Mouse (Mus musculus) intestine, postnatal 0 days (tissue): Measurements from ENCODE around the gene Fpgs. TPM values are rescaled to one million over a fixed set of nuclear protein-coding genes. Genes with fewer than 3 reads are reported as not detected.

ENCODE experiments used
- ATAC-seq: fragments of 200-750 bp; cut with Nextera tagmentation; 2 replicates; pipeline ENCODE4 v1.8.0; 2017; ENCODE audit warnings: mild to moderate bottlenecking, moderate TSS enrichment, moderate library complexity
- H3K27ac ChIP-seq: fragments of 300-500 bp; sonication (generic); 2 replicates; pipeline ENCODE4 v1.5.1; 2014; ENCODE audit warnings: mild to moderate bottlenecking, low read depth, low read length, moderate library complexity
- H3K27me3 ChIP-seq: fragments of 300-500 bp; sonication (generic); replicated peaks from 2 replicates; pipeline ENCODE4 v1.6.1; 2014; ENCODE audit warnings: low read length, mixed read lengths; ENCODE audit not compliant: control insufficient read depth, insufficient read depth
- H3K36me3 ChIP-seq: fragments of 300-500 bp; sonication (generic); 2 replicates; pipeline ENCODE4 v1.6.1; 2014; ENCODE audit warnings: mild to moderate bottlenecking, moderate library complexity; ENCODE audit not compliant: control insufficient read depth, insufficient read depth
- H3K4me1 ChIP-seq: fragments of 300-500 bp; sonication (generic); replicated peaks from 2 replicates; pipeline ENCODE4 v1.6.1; 2014; ENCODE audit warnings: antibody characterized with exemption, low read length, mixed read lengths; ENCODE audit not compliant: control insufficient read depth, insufficient read depth
- H3K4me2 ChIP-seq: fragments of 300-500 bp; sonication (generic); replicated peaks from 2 replicates; pipeline ENCODE4 v1.6.1; 2014; ENCODE audit warnings: low read depth, mild to moderate bottlenecking, moderate library complexity
- H3K4me3 ChIP-seq: fragments of 300-500 bp; sonication (generic); 2 replicates; pipeline ENCODE4 v1.5.1; 2014; ENCODE audit warnings: low read depth, low read length
- H3K9ac ChIP-seq: fragments of 300-500 bp; sonication (generic); 2 replicates; pipeline ENCODE4 v1.6.1; 2014; ENCODE audit warnings: mild to moderate bottlenecking, low read depth, low read length
- H3K9me3 ChIP-seq: fragments of 300-500 bp; sonication (generic); 2 replicates; pipeline ENCODE4 v1.6.1; 2016; ENCODE audit warnings: mixed run types; ENCODE audit not compliant: control insufficient read depth
- CTCF ChIP-seq: sonication (generic); IDR thresholded peaks from 2 replicates; pipeline ENCODE4 v1.5.1; 2016; ENCODE audit warnings: low read depth, mild to moderate bottlenecking, control low read depth, antibody characterized with exemption, moderate library complexity
- WGBS: fragments of 180-500 bp; shearing (Covaris S2); extraction: QIAGEN DNeasy Blood & Tissue Kit; methylation state at CpG from one replicate; pipeline ENCODE4 v1.1.7; 2014; 5-methylcytosine and 5-hydroxymethylcytosine counted together
- polyA plus RNA-seq: library from polyadenylated mRNA; unstranded; fragments of >200 nt; fragmentation: Nextera tagmentation; extraction: Ambion mirVana; gene quantifications from 2 replicates; pipeline ENCODE4 v1.2.1, GENCODE M21; 2015

Gene Fpgs
- polyA plus RNA-seq, 1 experiment from 2014 or later = 12.4 TPM

DNA sequence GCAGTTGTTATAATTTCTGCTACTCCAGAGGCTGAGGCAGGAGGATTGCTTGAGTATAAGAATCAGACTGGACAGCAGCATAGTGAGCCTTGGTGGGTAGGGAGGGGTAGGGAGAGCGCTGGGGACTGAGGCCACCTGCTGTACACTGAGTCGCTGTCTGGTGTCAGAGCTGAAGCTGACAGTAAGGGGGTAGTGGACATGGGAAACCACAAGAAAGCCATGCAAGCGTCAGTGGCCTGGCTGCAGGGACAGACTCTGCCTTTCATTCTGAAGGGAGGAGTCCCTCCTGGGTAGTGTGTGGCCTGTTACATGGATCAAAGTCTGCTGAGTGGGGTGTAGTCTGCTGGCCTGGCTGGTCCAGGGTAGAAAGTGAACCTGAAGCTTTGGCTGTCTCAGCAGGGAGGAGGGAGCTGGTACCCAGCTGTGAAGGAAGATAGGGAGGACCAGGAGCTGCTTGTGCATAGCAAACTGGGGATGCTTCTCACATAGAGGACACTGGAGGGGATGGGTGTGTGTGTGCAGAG lies 32.4 kb upstream of the Fpgs start:
- Histone ChIP-seq H3K9me3 (no peaks in the 10 kb centered on the region), H3K27me3 (peaks cover 10% of the 10 kb centered on the region), H3K4me2 (no peak overlapping the region), H3K27ac (no peak overlapping the region), H3K9ac (no peak overlapping the region; the same call in 1 of the 2 replicates), H3K4me1 (no peaks in the 10 kb centered on the region), H3K4me3 (no peak overlapping the region), H3K36me3 (no peaks in the 10 kb centered on the region)
- peak; percentile 49; the same call in 1 of the 2 replicates for ATAC-seq
- WGBS = 41% methylated on average over 3 of the region's 3 CpGs
- TF ChIP-seq CTCF = no peak

DNA sequence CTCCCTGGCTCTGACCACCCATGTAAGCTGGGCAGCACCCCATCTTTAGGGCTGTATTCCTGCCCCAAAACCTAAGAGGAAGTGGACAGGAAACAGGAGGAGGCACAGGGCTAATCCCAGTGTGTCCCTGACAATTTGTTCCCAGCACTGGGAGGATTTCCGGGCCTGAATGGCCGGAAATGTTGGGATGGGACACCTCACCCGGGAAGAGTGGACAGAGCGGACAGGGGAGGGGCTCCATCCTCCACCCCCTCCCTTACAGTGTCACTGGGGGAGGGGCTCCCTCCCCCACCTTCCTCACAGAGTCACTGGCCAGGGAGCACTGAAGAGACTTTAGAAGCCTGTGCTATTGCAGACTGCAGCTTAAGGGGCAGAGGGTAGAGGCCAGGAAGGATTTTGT lies 31.0 kb upstream of the Fpgs start:
- no peak overlapping the region for H3K4me3 ChIP-seq
- no peak overlapping the region for H3K27ac ChIP-seq
- no peaks in the 10 kb centered on the region for H3K36me3 ChIP-seq
- H3K4me2 ChIP-seq = no peak overlapping the region
- peaks cover 5% of the 10 kb centered on the region; the same call in 1 of the 2 replicates for H3K27me3 ChIP-seq
- WGBS = 65% methylated on average over 4 of the region's 4 CpGs
- TF ChIP-seq CTCF = no peak
- H3K9me3 ChIP-seq = no peaks in the 10 kb centered on the region
- H3K9ac ChIP-seq = no peak overlapping the region
- no peaks in the 10 kb centered on the region for H3K4me1 ChIP-seq
- ATAC-seq = no peak

DNA sequence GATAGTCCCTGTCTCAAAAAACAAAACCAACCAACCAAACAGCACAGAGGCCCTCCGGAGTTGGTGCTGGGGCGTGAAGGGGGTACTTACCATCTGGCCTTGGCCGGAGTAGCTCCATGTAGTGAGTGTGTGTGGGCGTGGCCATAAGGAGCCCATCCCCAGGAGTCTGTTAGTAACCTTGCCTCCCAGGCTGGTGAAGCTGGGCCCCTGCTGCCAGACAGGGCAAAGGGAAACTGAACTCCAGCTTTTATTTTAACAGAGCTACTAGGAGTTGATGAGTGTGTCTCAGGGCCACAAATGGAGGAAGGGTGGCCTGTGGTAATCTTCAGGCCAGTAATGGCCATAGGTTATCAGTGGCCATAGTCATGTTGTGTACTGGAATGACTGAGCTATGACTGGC lies 30.5 kb upstream of the Fpgs start:
- no peak for ATAC-seq
- 41% methylated on average over 4 of the region's 4 CpGs for WGBS
- H3K4me2 ChIP-seq = no peak overlapping the region

DNA sequence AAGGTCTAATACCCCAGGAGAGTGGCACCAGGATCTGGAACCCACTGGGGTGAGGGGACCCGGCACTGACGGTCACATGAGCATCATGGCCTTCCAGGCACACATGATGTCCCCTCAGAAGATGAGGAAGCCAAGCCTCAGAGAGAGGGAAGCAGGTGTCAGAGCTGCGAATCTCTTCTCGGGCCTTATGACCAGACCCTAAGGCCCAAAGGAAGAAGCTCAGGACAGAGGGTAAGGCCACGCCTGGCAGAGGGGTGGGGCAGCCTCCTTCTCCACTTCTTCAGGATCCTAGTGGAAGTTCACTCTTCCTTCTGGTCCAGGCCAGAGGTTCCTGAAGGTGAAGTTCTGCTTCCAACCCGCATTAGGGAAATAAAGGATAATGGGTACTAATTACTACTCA lies 28.8 kb upstream of the Fpgs start:
- H3K4me3 ChIP-seq = no peak overlapping the region
- WGBS = 71% methylated on average over 6 of the region's 6 CpGs
- no peak overlapping the region for H3K9ac ChIP-seq

More for the DNA sequence above, 30.5 kb upstream of the Fpgs start:
- H3K36me3 ChIP-seq = no peaks in the 10 kb centered on the region
- no peaks in the 10 kb centered on the region for H3K4me1 ChIP-seq
- no peak overlapping the region for H3K9ac ChIP-seq
- no peaks in the 10 kb centered on the region for H3K9me3 ChIP-seq
- no peak for TF ChIP-seq CTCF
- H3K27ac ChIP-seq = no peak overlapping the region
- no peak overlapping the region for H3K4me3 ChIP-seq
- H3K27me3 ChIP-seq = 0 out of 2 replicates have a peak, but pooled peaks cover under 1% of the 10 kb centered on the region

DNA sequence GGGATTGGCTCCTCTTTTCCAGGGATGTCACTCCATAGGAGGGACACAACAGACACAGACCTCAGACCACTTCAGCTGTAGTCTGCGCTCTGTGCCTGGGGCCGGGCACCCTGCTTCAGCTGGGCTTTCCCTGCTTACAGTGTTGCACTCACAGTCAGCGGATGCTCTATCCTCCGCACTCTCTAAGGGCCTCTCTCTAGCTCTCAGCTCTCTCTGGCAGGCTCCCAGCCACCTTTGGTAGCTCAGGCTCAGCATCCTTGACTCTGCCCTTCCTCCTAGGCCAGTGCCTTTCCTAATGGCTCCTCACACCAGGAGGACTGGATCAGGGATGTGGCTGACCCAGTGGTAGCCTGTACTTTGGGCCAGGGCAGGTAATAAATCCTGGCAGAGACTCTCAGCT lies 28.0 kb upstream of the Fpgs start:
- Histone ChIP-seq H3K4me3 (no peak overlapping the region), H3K4me1 (no peaks in the 10 kb centered on the region), H3K27ac (no peak overlapping the region), H3K27me3 (no peaks in the 10 kb centered on the region), H3K9ac (no peak overlapping the region), H3K36me3 (no peaks in the 10 kb centered on the region), H3K9me3 (no peaks in the 10 kb centered on the region), H3K4me2 (no peak overlapping the region)
- no peak for TF ChIP-seq CTCF
- ATAC-seq = no peak
- WGBS = 50% methylated on average over 4 of the region's 4 CpGs

More for the DNA sequence above, 28.8 kb upstream of the Fpgs start:
- Histone ChIP-seq H3K4me2 (no peak overlapping the region), H3K36me3 (no peaks in the 10 kb centered on the region), H3K4me1 (no peaks in the 10 kb centered on the region), H3K9me3 (no peaks in the 10 kb centered on the region), H3K27me3 (no peaks in the 10 kb centered on the region), H3K27ac (no peak overlapping the region)
- ATAC-seq = no peak
- TF ChIP-seq CTCF = no peak

DNA sequence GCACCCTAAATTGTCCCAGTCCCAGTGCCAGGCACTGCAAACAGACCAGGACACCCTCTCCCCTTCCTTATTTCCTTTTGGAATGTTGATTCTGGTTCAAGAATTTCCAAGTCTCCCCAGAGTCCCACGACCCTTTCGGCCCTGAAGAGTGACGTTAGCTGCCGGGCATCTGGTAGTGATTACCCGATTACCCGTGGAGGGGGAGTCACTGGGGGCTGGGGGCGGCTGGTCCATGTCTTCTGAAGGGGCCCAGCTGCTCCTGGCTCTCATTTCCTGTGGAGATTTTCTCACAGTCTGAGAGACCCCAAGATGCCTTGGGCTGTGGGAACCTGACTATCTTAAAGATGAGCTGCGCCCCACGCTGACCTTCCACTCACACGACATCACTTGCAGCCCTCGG lies 26.9 kb upstream of the Fpgs start:
- WGBS = 49% methylated on average over 11 of the region's 11 CpGs
- no peak for TF ChIP-seq CTCF
- Histone ChIP-seq H3K9me3 (no peaks in the 10 kb centered on the region), H3K4me2 (no peak overlapping the region), H3K27ac (0 out of 2 replicates have a peak overlapping the region, but pooled peaks have one; percentile 28), H3K27me3 (no peaks in the 10 kb centered on the region), H3K36me3 (no peaks in the 10 kb centered on the region), H3K4me1 (no peaks in the 10 kb centered on the region), H3K4me3 (no peak overlapping the region), H3K9ac (no peak overlapping the region; the same call in 1 of the 2 replicates)
- no peak for ATAC-seq

DNA sequence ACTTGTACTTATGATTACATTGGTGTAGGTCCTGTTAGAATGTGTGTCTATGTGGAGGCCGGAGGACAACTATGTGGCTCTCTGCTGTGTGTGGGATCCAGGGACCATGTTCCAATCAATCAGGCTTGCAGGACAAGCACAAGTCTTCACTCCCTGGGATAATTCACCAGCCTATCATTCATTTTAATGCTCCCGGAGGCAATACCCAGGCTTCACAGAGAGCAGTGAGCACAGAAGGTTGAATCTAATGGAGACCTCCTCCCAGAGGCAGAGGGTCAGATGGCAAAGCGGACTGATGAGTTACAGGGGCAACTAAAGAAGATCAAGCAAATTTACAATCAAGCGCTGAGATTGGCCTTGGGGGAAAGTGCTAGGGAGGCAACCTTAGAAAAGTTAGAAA lies 25.6 kb upstream of the Fpgs start:
- Histone ChIP-seq H3K4me3 (no peak overlapping the region), H3K9me3 (no peaks in the 10 kb centered on the region), H3K9ac (no peak overlapping the region), H3K27ac (no peak overlapping the region), H3K27me3 (no peaks in the 10 kb centered on the region), H3K4me1 (no peaks in the 10 kb centered on the region), H3K4me2 (peak overlapping the region; percentile 61; the same call in 1 of the 2 replicates), H3K36me3 (no peaks in the 10 kb centered on the region)
- ATAC-seq = no peak
- TF ChIP-seq CTCF = no peak
- WGBS = 70% methylated on average over 4 of the region's 4 CpGs
